Mouse (Mus musculus) hindbrain, postnatal 0 days (tissue): ENCODE measurements around the gene Jmjd1c. TPM values are rescaled to one million over a fixed set of nuclear protein-coding genes. Genes with fewer than 3 reads are reported as not detected.

ENCODE experiments used
- ATAC-seq: fragments of 200-750 bp; cut with Nextera tagmentation; 2 replicates; pipeline ENCODE4 v1.8.0; 2017; ENCODE audit warnings: mild to moderate bottlenecking, moderate TSS enrichment, moderate library complexity
- DNase-seq: peaks from one replicate; pipeline ENCODE4 v3.0.0-alpha.2; 2015; ENCODE audit warnings: low spot score
- H3K27ac ChIP-seq: fragments of 300-500 bp; sonication (generic); 2 replicates; pipeline ENCODE4 v1.5.1; 2014; ENCODE audit warnings: mild to moderate bottlenecking
- H3K27me3 ChIP-seq: fragments of 300-500 bp; sonication (generic); 2 replicates; pipeline ENCODE4 v1.6.1; 2014; ENCODE audit warnings: low read length, mixed read lengths; ENCODE audit not compliant: insufficient read depth
- H3K36me3 ChIP-seq: fragments of 300-500 bp; sonication (generic); 2 replicates; pipeline ENCODE4 v1.6.1; 2014; ENCODE audit warnings: low read length, mixed read lengths; ENCODE audit not compliant: insufficient read depth
- H3K4me1 ChIP-seq: fragments of 300-500 bp; sonication (generic); 2 replicates; pipeline ENCODE4 v1.6.1; 2014; ENCODE audit warnings: antibody characterized with exemption, low read length, mixed read lengths; ENCODE audit not compliant: insufficient read depth
- H3K4me2 ChIP-seq: fragments of 300-500 bp; sonication (generic); 2 replicates; pipeline ENCODE4 v1.6.1; 2014; ENCODE audit warnings: low read depth, mild to moderate bottlenecking, low read length, moderate library complexity, mixed read lengths
- H3K4me3 ChIP-seq: fragments of 300-500 bp; sonication (generic); 2 replicates; pipeline ENCODE4 v1.5.1; 2014; ENCODE audit warnings: low read length
- H3K9ac ChIP-seq: fragments of 300-500 bp; sonication (generic); replicated peaks from 2 replicates; pipeline ENCODE4 v1.6.1; 2014; ENCODE audit warnings: mild to moderate bottlenecking, low read length, moderate library complexity, mixed read lengths
- H3K9me3 ChIP-seq: fragments of 300-500 bp; sonication (generic); 2 replicates; pipeline ENCODE4 v1.6.1; 2016; ENCODE audit warnings: low read length, mixed read lengths
- CTCF ChIP-seq: IDR thresholded peaks from 2 replicates; pipeline ENCODE4 v1.5.1; 2016; ENCODE audit warnings: antibody characterized with exemption, control low read depth, low read depth
- WGBS: fragments of 180-500 bp; shearing (Covaris S2); extraction: QIAGEN DNeasy Blood & Tissue Kit; methylation state at CpG from one replicate; pipeline ENCODE4 v1.1.7; 2014; 5-methylcytosine and 5-hydroxymethylcytosine counted together
- polyA plus RNA-seq: library from polyadenylated mRNA; unstranded; fragments of >200 nt; fragmentation: Nextera tagmentation; extraction: Ambion mirVana; gene quantifications from 2 replicates; pipeline ENCODE4 v1.2.1, GENCODE M21; 2015
- total RNA-seq: library from RNA; depleted of rRNA; stranded (reverse); fragments of >200 nt; gene quantifications from 2 replicates; pipeline ENCODE4 v1.2.3, GENCODE M21; 2014

Gene Jmjd1c
- total and polyA plus RNA-seq, 2 experiments from 2014 or later = 45.4 to 54.1 TPM

- no peak for TF ChIP-seq CTCF
- H3K36me3 ChIP-seq = no peaks in the 10 kb centered on the region
- DNase-seq = peak; percentile 60
- H3K27me3 ChIP-seq = no peaks in the 10 kb centered on the region
- H3K4me3 ChIP-seq = no peak overlapping the region
- no peaks in the 10 kb centered on the region for H3K9me3 ChIP-seq
- peak overlapping the region; percentile 69; the same call in 1 of the 2 replicates for H3K27ac ChIP-seq
- peak; percentile 39; the same call in 1 of the 2 replicates for ATAC-seq
- H3K9ac ChIP-seq = no peak overlapping the region
- peaks cover 6% of the 10 kb centered on the region; the same call in 1 of the 2 replicates for H3K4me1 ChIP-seq
- H3K4me2 ChIP-seq = no peak overlapping the region
- WGBS = 39% methylated on average over 6 of the region's 6 CpGs
These were observed 37.2 kb upstream of the Jmjd1c start for GRCm38 (mm10) chr10:67058702-67059101.

GRCm38 (mm10) chr10:67061367-67061801 is 34.5 kb upstream of the Jmjd1c start:
- no peak overlapping the region for H3K9ac ChIP-seq
- DNase-seq (peak; percentile 59), ATAC-seq (peak; percentile 45; the same call in 1 of the 2 replicates)
- H3K4me1 ChIP-seq = peaks cover 6% of the 10 kb centered on the region; the same call in 1 of the 2 replicates
- H3K27me3 ChIP-seq = no peaks in the 10 kb centered on the region
- no peaks in the 10 kb centered on the region for H3K9me3 ChIP-seq
- peak overlapping the region; percentile 29 for H3K4me2 ChIP-seq
- H3K4me3 ChIP-seq = no peak overlapping the region
- no peaks in the 10 kb centered on the region for H3K36me3 ChIP-seq
- no peak for TF ChIP-seq CTCF
- peak overlapping the region; percentile 37; the same call in 1 of the 2 replicates for H3K27ac ChIP-seq
- 17% methylated on average over 10 of the region's 10 CpGs for WGBS

- no peak for DNase-seq
- Histone ChIP-seq H3K27ac (0 out of 2 replicates have a peak overlapping the region, but pooled peaks have one; percentile 37), H3K36me3 (no peaks in the 10 kb centered on the region), H3K4me2 (peak overlapping the region; percentile 29), H3K4me3 (no peak overlapping the region), H3K9ac (no peak overlapping the region), H3K27me3 (no peaks in the 10 kb centered on the region), H3K9me3 (no peaks in the 10 kb centered on the region), H3K4me1 (peaks cover 6% of the 10 kb centered on the region; the same call in 1 of the 2 replicates)
- ATAC-seq = no peak
- 45% methylated on average over 4 of the region's 4 CpGs for WGBS
- no peak for TF ChIP-seq CTCF
These were observed 34.1 kb upstream of the Jmjd1c start for GRCm38 (mm10) chr10:67061823-67062222.

GRCm38 (mm10) chr10:67065277-67065887 is 30.5 kb upstream of the Jmjd1c start:
- WGBS = 73% methylated on average over 7 of the region's 7 CpGs
- no peak overlapping the region for H3K4me3 ChIP-seq
- no peaks in the 10 kb centered on the region for H3K27me3 ChIP-seq
- no peak overlapping the region for H3K4me2 ChIP-seq
- no peak for DNase-seq
- H3K9me3 ChIP-seq = no peaks in the 10 kb centered on the region
- TF ChIP-seq CTCF = no peak
- H3K4me1 ChIP-seq = no peaks in the 10 kb centered on the region
- H3K36me3 ChIP-seq = no peaks in the 10 kb centered on the region
- ATAC-seq = no peak
- no peak overlapping the region for H3K9ac ChIP-seq
- H3K27ac ChIP-seq = peak overlapping the region; percentile 9; the same call in 1 of the 2 replicates

GRCm38 (mm10) chr10:67065927-67066326 is 30.0 kb upstream of the Jmjd1c start:
- no peak overlapping the region for H3K9ac ChIP-seq

GRCm38 (mm10) chr10:67066421-67066820 is 29.5 kb upstream of the Jmjd1c start:
- H3K4me2 ChIP-seq = no peak overlapping the region
- DNase-seq = peak; percentile 58
- no peak overlapping the region for H3K9ac ChIP-seq
- H3K4me1 ChIP-seq = no peaks in the 10 kb centered on the region
- H3K9me3 ChIP-seq = no peaks in the 10 kb centered on the region
- WGBS = 41% methylated on average over 3 of the region's 3 CpGs
- peak; percentile 19 for TF ChIP-seq CTCF
- H3K27ac ChIP-seq = peak overlapping the region; percentile 29; the same call in 1 of the 2 replicates
- H3K4me3 ChIP-seq = no peak overlapping the region
- no peaks in the 10 kb centered on the region for H3K27me3 ChIP-seq
- no peaks in the 10 kb centered on the region for H3K36me3 ChIP-seq
- peak; percentile 70; the same call in 1 of the 2 replicates for ATAC-seq

More at GRCm38 (mm10) chr10:67065927-67066326, 30.0 kb upstream of the Jmjd1c start:
- no peak overlapping the region for H3K4me2 ChIP-seq
- no peak overlapping the region for H3K4me3 ChIP-seq
- H3K36me3 ChIP-seq = no peaks in the 10 kb centered on the region
- no peaks in the 10 kb centered on the region for H3K27me3 ChIP-seq
- WGBS = 16% methylated on average over 5 of the region's 5 CpGs
- ATAC-seq = 0 out of 2 replicates have a peak, but pooled peaks have one; percentile 31
- no peaks in the 10 kb centered on the region for H3K4me1 ChIP-seq
- H3K27ac ChIP-seq = peak overlapping the region; percentile 9; the same call in 1 of the 2 replicates
- DNase-seq = no peak
- TF ChIP-seq CTCF = no peak
- no peaks in the 10 kb centered on the region for H3K9me3 ChIP-seq

- Histone ChIP-seq H3K9ac (no peak overlapping the region), H3K36me3 (no peaks in the 10 kb centered on the region), H3K4me2 (no peak overlapping the region), H3K27ac (no peak overlapping the region), H3K4me3 (no peak overlapping the region), H3K27me3 (no peaks in the 10 kb centered on the region), H3K4me1 (no peaks in the 10 kb centered on the region), H3K9me3 (no peaks in the 10 kb centered on the region)
- no peak for ATAC-seq
- 91% methylated on average over 10 of the region's 10 CpGs for WGBS
- no peak for DNase-seq
- TF ChIP-seq CTCF = no peak
These were observed 26.9 kb upstream of the Jmjd1c start for GRCm38 (mm10) chr10:67069013-67069412.
